Mouse (Mus musculus): ENCODE measurements at regions not wholly inside any gene's neighbourhood (a gene's known extent, or its start where the extent isn't known, plus 50 kb on each side); places are given as distances from the start of the nearest gene placed in this dataset.

GRCm38 (mm10) chr9:62590407-62591195, 53.8 kb upstream of the Coro2b start:
- DNase-seq (ENCODE audit: low spot score in 2 of 2), result peak; percentile 22 to 61

- no peak for DNase-seq (ENCODE audit: low spot score in 2 of 2)
Observed at GRCm38 (mm10) chr9:62591196-62591485, 54.3 kb upstream of the Coro2b start.

GRCm38 (mm10) chr9:62598056-62598455, 61.2 kb upstream of the Coro2b start:
- no peak for DNase-seq (ENCODE audit: low spot score in 2 of 2)

- no peak for DNase-seq (ENCODE audit: low spot score in 2 of 2)
Observed at GRCm38 (mm10) chr9:62598956-62599355, 62.1 kb upstream of the Coro2b start.

- peak in 1 of 2 experiments; percentile 1 for DNase-seq (ENCODE audit: low spot score in 2 of 2)
Observed at GRCm38 (mm10) chr9:62610526-62610925, 67.1 kb upstream of the Itga11 start.

- peak in 1 of 2 experiments; percentile 44 for DNase-seq (ENCODE audit: low spot score in 2 of 2)
Observed at GRCm38 (mm10) chr9:62611452-62611851, 66.2 kb upstream of the Itga11 start.

GRCm38 (mm10) chr9:62613053-62613452, 64.6 kb upstream of the Itga11 start:
- peak in 1 of 2 experiments; percentile 2 for DNase-seq (ENCODE audit: low spot score in 2 of 2)

- no peak for DNase-seq (ENCODE audit: low spot score in 2 of 2)
Observed at GRCm38 (mm10) chr9:62613806-62614205, 63.8 kb upstream of the Itga11 start.

GRCm38 (mm10) chr9:62614950-62615349, 62.7 kb upstream of the Itga11 start:
- DNase-seq (ENCODE audit: low spot score in 2 of 2), result no peak

- DNase-seq (ENCODE audit: low spot score in 2 of 2), result peak in 1 of 2 experiments; percentile 10
Observed at GRCm38 (mm10) chr9:62615799-62616198, 61.8 kb upstream of the Itga11 start.

GRCm38 (mm10) chr9:62618994-62619393, 58.6 kb upstream of the Itga11 start:
- no peak for DNase-seq (ENCODE audit: low spot score in 2 of 2)

- DNase-seq (ENCODE audit: low spot score in 2 of 2), result peak in 1 of 2 experiments; percentile 31
Observed at GRCm38 (mm10) chr9:62620901-62621445, 56.7 kb upstream of the Itga11 start.

- no peak for DNase-seq (ENCODE audit: low spot score in 2 of 2)
Observed at GRCm38 (mm10) chr9:62622106-62622505, 55.5 kb upstream of the Itga11 start.

GRCm38 (mm10) chr9:62624562-62625044, 53.0 kb upstream of the Itga11 start:
- DNase-seq (ENCODE audit: low spot score in 2 of 2), result peak in 1 of 2 experiments; percentile 1

GRCm38 (mm10) chr9:62627071-62628000, 50.3 kb upstream of the Itga11 start:
- DNase-seq (ENCODE audit: low spot score in 2 of 2), result peak; percentile 56 to 62
